Mouse (Mus musculus): ENCODE data around the gene Pik3r2.

DNA sequence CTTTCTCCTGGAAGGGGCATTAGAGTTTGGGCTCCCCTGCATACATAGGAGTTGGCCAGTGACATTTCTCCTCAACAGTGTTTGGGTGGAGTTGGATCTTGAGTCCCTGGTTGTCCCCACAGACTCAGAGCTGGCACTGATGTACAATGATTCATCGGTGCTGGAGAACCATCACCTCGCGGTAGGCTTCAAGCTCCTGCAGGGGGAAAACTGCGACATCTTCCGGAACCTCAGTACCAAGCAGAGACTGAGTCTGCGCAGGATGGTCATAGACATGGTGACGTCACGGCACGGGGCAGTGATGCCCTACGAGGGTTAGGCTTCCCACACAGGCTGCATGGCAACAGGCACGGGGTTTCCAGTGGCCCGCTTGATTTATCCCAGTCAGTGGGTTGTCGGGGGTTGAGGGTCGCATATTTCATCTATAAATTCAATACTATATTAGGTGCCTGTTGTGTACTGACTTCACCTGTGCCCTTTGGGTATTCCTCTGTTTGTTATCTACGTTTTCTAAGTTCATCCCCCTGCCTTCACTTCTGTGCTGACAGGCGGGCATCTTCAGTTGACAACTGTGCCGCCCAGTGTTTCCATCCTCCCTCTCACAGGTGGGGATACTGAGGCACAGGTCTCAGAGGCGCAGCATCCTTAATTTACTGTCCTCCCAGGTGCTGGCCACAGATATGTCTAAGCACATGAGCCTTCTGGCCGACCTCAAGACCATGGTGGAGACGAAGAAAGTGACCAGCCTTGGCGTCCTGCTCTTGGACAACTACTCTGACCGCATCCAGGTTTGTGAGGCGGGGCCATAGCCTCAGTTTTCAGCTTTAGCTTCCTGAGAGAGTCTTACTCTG lies 28.0 kb downstream of the Pik3r2 start:
- no peak for TF ChIP-seq POLR2A (IDR thresholded peaks at IDR 0.05; ENCODE audit: insufficient read length, low read depth)
- TF ChIP-seq MYOD1 (IDR thresholded peaks at IDR 0.05; ENCODE audit: control insufficient read depth in 1 of 3, insufficient read length in 2 of 3, low read depth in 2 of 3): no peak
- TF ChIP-seq CEBPB (IDR thresholded peaks at IDR 0.05; ENCODE audit: insufficient read depth, poor library complexity, severe bottlenecking): no peak
- TF ChIP-seq MAX (IDR thresholded peaks at IDR 0.05; ENCODE audit: low read depth): no peak
- TF ChIP-seq E2F4 (IDR thresholded peaks at IDR 0.05; ENCODE audit: insufficient read depth): no peak
- TF ChIP-seq MYOG (IDR thresholded peaks at IDR 0.05; ENCODE audit: control insufficient read depth in 1 of 3, insufficient read depth in 1 of 3, insufficient read length in 2 of 3, low read depth in 2 of 3): no peak
- TF ChIP-seq USF1 (IDR thresholded peaks at IDR 0.05; ENCODE audit: low read depth): no peak
- no peak for TF ChIP-seq TCF12 (IDR thresholded peaks at IDR 0.05; ENCODE audit: insufficient read depth, poor library complexity, severe bottlenecking)
